Mouse (Mus musculus): ENCODE data around the gene Gdf1.

- no peak for TF ChIP-seq EP300 (IDR thresholded peaks at IDR 0.05; ENCODE audit: low read depth)
- no peak for TF ChIP-seq CTCF (IDR thresholded peaks at IDR 0.05; ENCODE audit: low read depth)
These were observed 17.8 kb downstream of the Gdf1 start for GRCm38 (mm10) chr8:70347443-70347842.
